Mouse (Mus musculus): ENCODE measurements around the gene Rcc1l.
A peak's percentile ranks its signal among the peaks of the same experiment; 100 is the strongest.

Gene Rcc1l

DNA sequence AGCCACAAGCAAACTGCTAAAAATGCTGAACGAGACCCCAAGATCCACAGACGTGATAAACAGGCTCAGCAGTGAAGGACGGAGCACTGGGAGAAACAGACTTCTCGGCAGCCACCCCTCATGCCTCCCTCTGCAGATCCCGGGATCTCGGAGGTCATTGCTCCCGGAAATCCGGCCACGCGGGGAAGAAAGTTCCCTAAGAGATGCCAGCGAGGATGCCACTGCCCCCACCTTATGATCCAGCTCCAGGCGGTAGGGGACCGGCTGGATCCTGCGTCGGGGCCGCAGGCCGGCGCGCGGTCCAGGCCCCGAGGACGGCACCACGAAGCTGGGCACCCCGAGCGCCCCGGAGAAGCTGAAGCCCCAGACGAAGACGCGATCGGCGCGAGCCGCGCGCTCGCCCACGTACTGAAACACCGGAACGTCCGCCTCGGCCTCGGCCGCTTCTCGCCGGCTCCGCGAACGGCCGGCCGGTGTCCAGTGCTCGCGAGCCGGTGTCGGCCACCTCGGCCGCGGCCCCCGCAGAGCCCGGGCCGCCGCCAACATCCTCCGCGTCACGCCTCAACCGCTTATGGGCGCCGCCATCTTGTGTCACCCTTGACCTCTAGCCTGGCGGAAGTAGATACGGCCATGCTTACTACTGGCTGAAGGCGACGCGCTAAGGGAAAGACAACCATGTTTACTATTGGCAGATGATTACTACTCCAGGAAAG, at the start of gene Rcc1l:
Rcc1l (minus strand) TSS at position 606 of the 713 bp plus-strand sequence.
- DNase-seq, result peak; percentile 58 to 77

- no peak for DNase-seq
Observed at GRCm38 (mm10) chr5:134225110-134225901, 48.7 kb upstream of the Rcc1l start.

DNA sequence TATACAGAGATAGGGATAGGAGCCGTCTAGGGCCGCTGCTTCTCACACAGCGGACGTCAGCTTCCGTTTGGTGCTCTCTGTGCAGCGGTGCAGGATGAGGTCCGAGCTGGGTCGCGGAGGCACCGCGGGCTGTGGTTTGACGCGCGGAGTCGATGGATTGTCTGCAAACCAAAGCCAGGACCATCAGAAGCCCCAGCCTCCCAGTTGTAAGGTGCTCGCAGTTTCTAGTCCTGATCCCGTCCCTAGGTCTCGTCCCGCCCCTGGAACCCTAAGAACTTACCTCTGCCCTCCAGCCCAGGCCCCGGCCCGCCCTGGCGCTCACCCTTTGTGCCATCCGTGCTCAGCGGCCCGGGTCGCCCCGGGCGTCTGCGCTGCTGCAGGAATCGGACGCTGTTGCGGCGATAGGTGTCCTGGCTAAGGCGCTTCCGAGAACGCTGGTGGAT, 45.2 kb upstream of the Rcc1l start:
- DNase-seq, result no peak

DNA sequence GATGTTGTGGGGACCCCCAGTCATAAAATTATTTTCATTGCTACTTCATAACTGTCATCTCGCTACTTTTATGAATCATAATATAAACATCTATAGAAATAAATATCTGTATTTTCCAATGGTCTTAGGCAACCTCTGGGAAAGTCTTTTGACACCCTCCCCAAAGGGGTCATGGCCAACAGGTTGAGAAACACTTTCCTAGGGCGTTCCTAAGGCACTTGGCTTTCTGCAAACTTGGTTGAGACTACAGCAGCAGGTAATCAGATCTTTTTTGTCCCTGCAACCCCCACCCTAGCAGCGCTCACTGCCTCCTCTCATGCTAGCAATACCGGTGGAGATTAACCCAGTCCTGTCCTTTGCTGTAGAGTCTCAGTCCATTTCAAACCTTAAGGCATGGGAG, 44.7 kb upstream of the Rcc1l start:
- no peak for DNase-seq

DNA sequence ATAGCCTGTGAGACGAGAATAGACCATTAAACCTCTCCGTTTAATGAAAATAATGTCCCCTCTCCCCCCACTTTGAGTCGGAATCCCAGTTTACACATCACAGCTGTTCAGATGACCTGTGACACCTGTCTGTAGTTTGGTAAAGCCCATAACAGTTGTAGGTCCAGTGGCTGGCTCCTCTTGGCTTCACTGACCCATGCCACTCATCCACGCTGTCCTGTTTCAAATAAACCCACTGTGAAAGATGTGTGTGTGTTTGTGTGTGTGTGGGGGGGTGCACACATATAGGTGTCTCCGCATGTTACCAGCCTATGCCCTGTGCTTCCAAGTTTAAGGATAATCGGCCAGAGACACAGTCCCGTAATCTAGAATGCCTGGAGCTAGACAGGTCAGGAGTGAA, 41.3 kb upstream of the Rcc1l start:
- DNase-seq, result no peak

DNA sequence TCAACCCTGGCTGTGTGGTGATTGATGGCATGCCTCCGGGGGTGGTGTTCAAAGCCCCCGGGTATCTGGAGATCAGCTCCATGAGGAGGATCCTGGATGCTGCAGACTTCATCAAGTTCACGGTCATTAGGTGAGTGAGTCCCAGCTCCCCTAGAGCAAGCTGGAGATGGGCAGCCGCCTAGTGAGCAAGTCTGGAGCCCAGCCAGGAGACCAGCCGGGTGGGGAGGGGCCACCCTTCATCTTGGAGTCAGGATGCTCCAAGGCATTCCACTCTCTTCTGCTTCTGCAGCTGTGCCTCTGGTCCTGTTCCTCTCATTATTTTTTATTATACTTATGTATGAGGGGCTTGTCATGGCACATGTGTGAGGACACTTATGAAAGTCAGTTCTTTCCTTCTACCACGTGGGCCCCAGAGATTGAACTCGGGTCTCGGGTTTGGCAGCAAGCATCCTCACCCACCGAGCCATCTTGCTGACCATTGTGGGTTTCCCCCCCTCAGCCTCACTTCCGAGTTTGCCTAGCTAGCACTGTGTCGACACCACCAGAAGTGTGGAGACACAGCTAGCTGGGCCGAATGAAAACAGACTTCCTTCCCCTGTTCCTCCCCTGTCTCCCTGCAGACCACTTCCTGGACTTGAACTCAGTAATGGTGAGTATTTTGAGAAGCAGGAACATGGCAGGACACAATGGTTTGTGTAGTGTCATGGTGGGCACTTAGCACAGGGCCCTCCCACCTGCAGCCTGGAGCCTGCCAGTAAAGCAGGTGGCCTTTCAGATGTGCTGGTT, 37.6 kb upstream of the Rcc1l start:
- no peak for DNase-seq

- DNase-seq, result no peak
Observed at GRCm38 (mm10) chr5:134209931-134210554, 33.5 kb upstream of the Rcc1l start.

DNA sequence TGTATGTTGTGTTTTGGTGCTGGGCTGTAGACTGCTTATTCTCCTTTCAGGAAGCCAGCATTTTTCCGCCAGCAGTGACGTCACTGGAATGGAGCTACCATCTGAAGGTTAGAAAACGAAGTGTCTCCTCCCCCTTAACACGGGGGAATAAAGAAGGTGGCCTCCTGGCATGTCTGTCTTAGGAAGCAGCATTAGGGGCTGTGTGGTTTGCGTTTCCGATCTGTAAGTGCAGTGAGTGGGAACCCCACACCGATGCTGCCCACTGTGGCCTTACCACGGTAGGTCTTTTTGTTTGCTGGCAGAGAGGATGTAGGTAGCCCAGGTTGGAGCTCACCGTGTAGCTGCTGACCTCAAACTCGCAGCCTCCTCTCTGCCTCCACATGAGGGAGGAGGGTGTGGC, 30.1 kb upstream of the Rcc1l start:
- no peak for DNase-seq

- no peak for DNase-seq
Observed at GRCm38 (mm10) chr5:134193664-134194063, 17.1 kb upstream of the Rcc1l start.

- no peak for DNase-seq
Observed at GRCm38 (mm10) chr5:134188571-134188970, 12.0 kb upstream of the Rcc1l start.

- peak in 1 of 2 experiments; percentile 38 for DNase-seq
Observed at GRCm38 (mm10) chr5:134186961-134187731, 10.6 kb upstream of the Rcc1l start.

DNA sequence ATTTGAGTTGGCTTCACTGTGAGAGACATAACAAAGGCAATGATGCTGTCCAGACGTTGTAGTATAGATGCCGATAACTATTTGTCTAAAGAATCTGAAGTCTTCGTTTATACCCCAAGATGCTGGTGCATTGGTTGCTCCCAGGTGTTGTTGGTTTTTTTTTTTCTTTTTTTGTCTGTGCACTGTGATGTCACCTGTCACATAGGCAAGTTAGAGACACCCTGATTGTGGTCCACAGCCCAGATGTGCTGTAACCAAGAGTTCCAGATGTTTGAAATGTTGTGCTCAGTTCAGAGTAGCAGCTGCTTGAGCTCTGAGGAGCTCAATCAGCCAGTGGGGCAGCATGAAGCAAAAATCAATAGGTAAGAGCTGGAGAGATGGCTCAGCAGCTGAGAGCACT, 9.5 kb upstream of the Rcc1l start:
- no peak for DNase-seq

GRCm38 (mm10) chr5:134183880-134184808, 7.6 kb upstream of the Rcc1l start, which contains the start of gene Gtf2ird2:
Gene Gtf2ird2, plus strand, starts transcription at chr5:134184019.
- peak; percentile 98 to 99 for DNase-seq

DNA sequence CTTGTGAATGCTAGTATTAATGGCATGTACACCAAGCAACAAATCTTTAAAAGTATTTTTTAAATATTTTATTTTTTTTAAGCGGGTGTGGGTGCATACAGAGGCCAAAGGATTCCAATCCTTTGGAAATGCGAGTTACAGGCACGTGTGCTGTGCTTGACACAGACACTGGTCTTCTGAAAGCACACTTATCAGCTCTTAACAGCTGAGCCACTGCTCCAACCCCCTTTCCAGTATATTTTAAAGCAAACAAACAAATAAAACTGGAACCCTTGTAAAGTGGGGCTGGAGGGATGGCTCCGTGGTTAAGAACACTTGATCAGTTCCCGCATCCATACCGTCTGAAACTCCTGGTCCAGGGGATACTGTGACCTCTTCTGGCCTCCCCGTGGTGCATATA, 6.6 kb upstream of the Rcc1l start:
- no peak for DNase-seq

DNA sequence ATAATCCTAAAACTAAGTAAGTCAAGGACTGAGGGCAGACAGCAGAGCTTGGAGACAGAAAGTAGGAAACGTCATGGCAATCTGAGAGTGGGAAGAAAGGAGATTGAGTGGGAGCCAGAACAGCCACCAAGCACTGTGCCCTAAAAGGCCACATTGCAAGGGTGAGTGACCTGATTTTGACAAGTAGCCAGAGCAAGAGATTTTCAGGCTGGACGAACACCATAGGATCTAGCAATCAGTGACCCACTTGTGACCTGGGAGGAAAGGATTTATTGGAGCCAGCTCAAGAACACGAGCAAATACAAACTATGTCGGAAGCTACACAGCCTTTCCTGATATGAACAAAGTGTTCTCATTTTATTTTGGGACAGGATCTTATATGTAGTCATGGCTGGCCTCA, 6.2 kb upstream of the Rcc1l start:
- no peak for DNase-seq

GRCm38 (mm10) chr5:134182172-134182571, 5.6 kb upstream of the Rcc1l start:
- no peak for DNase-seq

DNA sequence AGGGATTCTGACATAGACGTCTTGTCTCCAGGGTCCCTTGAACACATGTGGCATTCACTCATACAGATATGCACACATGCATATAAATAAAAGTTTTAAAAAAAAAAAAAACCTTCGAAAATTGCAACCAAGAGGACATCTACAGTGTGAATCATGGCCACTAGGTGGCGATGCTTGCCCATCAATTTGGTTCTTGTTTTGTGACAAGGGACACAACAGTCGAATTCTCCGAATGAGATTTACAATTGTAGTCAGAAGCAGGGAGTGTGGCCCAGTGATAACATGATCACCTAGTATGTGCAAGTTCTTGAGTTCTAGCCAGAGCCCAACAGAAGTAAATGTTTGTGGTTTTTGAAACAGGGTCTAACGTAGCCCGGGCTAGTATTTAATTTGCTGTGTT, 3.3 kb upstream of the Rcc1l start:
- peak; percentile 48 to 67 for DNase-seq

DNA sequence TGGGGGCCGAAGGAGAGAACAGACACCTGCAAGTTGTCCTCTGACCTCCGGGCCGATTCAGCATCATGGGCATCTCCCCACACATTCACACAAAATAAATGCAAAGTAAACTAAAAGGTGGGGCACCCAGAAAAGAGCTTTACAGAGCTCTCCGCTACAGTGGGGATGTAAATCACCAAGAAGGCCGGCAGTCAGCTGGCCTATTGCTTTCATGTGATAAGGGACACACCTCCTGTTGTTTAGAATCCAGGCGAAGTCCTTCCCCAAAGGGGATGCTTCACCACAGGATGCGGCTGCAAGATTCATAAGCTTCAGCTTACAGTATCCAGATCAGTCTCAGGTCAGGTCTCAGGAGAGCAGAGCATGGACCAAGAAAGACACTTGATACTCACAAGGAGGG, 2.0 kb upstream of the Rcc1l start:
- DNase-seq, result no peak

DNA sequence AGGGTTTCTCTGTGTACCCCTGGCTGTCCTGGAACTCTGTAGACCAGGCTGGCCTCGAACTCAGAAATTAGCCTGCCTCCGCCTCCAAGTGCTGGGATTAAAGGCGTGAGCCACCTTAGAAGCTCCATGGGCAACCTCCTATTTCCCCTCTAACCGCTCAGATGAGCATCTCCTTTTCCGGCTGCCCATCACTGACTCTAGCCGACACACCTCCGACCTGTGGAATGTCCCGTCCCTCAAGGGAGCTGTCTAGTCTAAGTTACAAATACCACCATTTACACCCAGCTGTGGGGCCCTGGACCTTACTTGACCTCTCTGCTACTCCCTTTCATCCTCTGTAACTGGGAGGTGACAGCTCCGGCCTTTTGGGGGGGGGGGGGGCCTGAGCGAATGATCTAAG, 878 bp downstream of the Rcc1l start:
- DNase-seq, result no peak

GRCm38 (mm10) chr5:134173206-134173605, 3.4 kb downstream of the Rcc1l start:
- no peak for DNase-seq

DNA sequence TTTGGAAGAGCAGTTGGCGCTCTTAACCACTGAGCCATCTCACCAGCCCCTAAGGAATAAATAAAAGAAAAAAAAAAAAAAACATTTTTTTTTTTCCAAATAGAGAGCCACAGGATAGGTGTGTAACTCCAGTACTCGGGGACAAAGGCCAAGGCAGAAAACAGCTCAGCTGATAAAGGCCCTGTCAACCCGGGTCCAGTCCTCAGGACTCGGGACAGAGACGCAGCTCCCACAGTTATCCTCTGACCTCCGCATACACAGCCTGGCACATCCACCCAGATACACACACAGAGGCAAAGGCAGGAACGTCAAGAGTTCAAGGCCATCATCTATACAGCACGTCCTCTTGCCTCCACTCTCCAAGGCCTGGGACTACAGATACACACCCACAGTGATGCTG, 6.4 kb downstream of the Rcc1l start:
- DNase-seq, result no peak

Data from thymus, adult 18-20 months (tissue).